Mouse (Mus musculus): ENCODE data around the gene Traip.
"Not testable (repeated sequence)": the region's sequence is repeated elsewhere in the genome, so short reads cannot be mapped to it uniquely, and the experiment has no call there.

The Traip gene

GRCm38 (mm10) chr9:107995513-107995912 is 45.6 kb downstream of the Traip start:
- no peak for DNase-seq (ENCODE audit: extremely low spot score, low read depth, low spot score)

GRCm38 (mm10) chr9:107996049-107996448 is 46.1 kb downstream of the Traip start, which contains the start of gene Gm20662:
Gene Gm20662 (plus strand): TSS chr9:107996349.
- DNase-seq (ENCODE audit: extremely low spot score, low read depth, low spot score), result no peak

GRCm38 (mm10) chr9:108001922-108002770 is 52.2 kb downstream of the Traip start, which contains the start of gene Ip6k1:
Gene Ip6k1 (plus strand): TSS chr9:108002501.
- peak; percentile 100 for DNase-seq (ENCODE audit: extremely low spot score, low read depth, low spot score)

- no peak for DNase-seq (ENCODE audit: extremely low spot score, low read depth, low spot score)
These were observed 53.0 kb downstream of the Traip start for GRCm38 (mm10) chr9:108002778-108003530.

GRCm38 (mm10) chr9:108003531-108003890 is 53.6 kb downstream of the Traip start:
- no peak for DNase-seq (ENCODE audit: extremely low spot score, low read depth, low spot score)

- no peak for DNase-seq (ENCODE audit: extremely low spot score, low read depth, low spot score)
These were observed 58.1 kb downstream of the Traip start for GRCm38 (mm10) chr9:108008041-108008440.

- DNase-seq (ENCODE audit: extremely low spot score, low read depth, low spot score), result no peak
These were observed 60.4 kb downstream of the Traip start for GRCm38 (mm10) chr9:108010385-108010784.

GRCm38 (mm10) chr9:108013577-108013976 is 63.6 kb downstream of the Traip start:
- not testable (repeated sequence) for DNase-seq (ENCODE audit: extremely low spot score, low read depth, low spot score)

GRCm38 (mm10) chr9:108017127-108017526 is 67.2 kb downstream of the Traip start:
- no peak for DNase-seq (ENCODE audit: extremely low spot score, low read depth, low spot score)

- DNase-seq (ENCODE audit: extremely low spot score, low read depth, low spot score), result no peak
These were observed 70.8 kb downstream of the Traip start for GRCm38 (mm10) chr9:108020741-108021140.

All from hindlimb bud, embryonic 11.5 days (tissue).